Mouse (Mus musculus) MEL (cell line): ENCODE data around the gene Ssc4d. TPM values are rescaled to one million over a fixed set of nuclear protein-coding genes. Genes with fewer than 3 reads are reported as not detected.

ENCODE experiments used
- DNase-seq: peaks from one replicate; pipeline ENCODE4 v3.0.0; 2011; ENCODE audit warnings: low read depth, low spot score
- H3K27ac ChIP-seq: 2 replicates; pipeline ENCODE4 v1.5.1; 2012; ENCODE audit warnings: low read depth, mild to moderate bottlenecking, control low read depth, low read length, moderate library complexity; ENCODE audit not compliant: control insufficient read depth
- H3K27me3 ChIP-seq, 2 experiments: fragments of 150-350 bp in 1 of 2; sonication (generic) in 1 of 2; 2 replicates each; pipeline ENCODE4 v1.6.1; 2012; ENCODE audit warnings: low read length in 2 of 2, mild to moderate bottlenecking in 2 of 2, improper control_type of control experiment in 1 of 2, moderate library complexity in 1 of 2; ENCODE audit not compliant: insufficient read depth in 2 of 2, control insufficient read depth in 1 of 2
- H3K36me3 ChIP-seq, 2 experiments: 2 replicates each; pipeline ENCODE4 v1.6.1; 2012 to 2014; ENCODE audit warnings: low read length in 2 of 2, improper control_type of control experiment in 1 of 2, inconsistent platforms in 1 of 2, mild to moderate bottlenecking in 1 of 2; ENCODE audit not compliant: insufficient read depth in 2 of 2, control insufficient read depth in 1 of 2
- H3K4me1 ChIP-seq, 2 experiments: fragments of 150-350 bp in 1 of 2; sonication (generic) in 1 of 2; 2 replicates each; pipeline ENCODE4 v1.6.1; 2012; ENCODE audit warnings: low read length in 2 of 2, improper control_type of control experiment in 1 of 2, mild to moderate bottlenecking in 1 of 2; ENCODE audit not compliant: insufficient read depth in 2 of 2, control insufficient read depth in 1 of 2
- H3K4me3 ChIP-seq, 2 experiments: fragments of 150-350 bp in 1 of 2; sonication (generic) in 1 of 2; 2 replicates each; pipeline ENCODE4 v1.5.1; 2012; ENCODE audit warnings: low read depth in 2 of 2, low read length in 2 of 2, mild to moderate bottlenecking in 2 of 2, moderate library complexity in 2 of 2, control low read depth in 1 of 2, improper control_type of control experiment in 1 of 2; ENCODE audit not compliant: control insufficient read depth in 1 of 2, insufficient read depth in 1 of 2
- H3K79me2 ChIP-seq: 2 replicates; pipeline ENCODE4 v1.6.1; 2012; ENCODE audit warnings: mild to moderate bottlenecking, low read length, moderate library complexity; ENCODE audit not compliant: control insufficient read depth, poor library complexity, insufficient read depth
- H3K9ac ChIP-seq: 2 replicates; pipeline ENCODE4 v1.6.1; 2012; ENCODE audit warnings: low read depth, mild to moderate bottlenecking, control low read depth, low read length, moderate library complexity; ENCODE audit not compliant: control insufficient read depth, poor library complexity, severe bottlenecking
- H3K9me3 ChIP-seq: fragments of 150-350 bp; sonication (generic); replicated peaks from 2 replicates; pipeline ENCODE4 v1.6.1; 2012; ENCODE audit warnings: mild to moderate bottlenecking, low read length, improper control_type of control experiment, moderate library complexity; ENCODE audit not compliant: insufficient read depth
- CHD1 ChIP-seq: IDR thresholded peaks from 2 replicates; pipeline ENCODE4 v1.6.1; 2012; ENCODE audit warnings: low read depth, mild to moderate bottlenecking, inconsistent platforms, low read length, improper control_type of control experiment
- CHD2 ChIP-seq: IDR thresholded peaks from 2 replicates; pipeline ENCODE4 v1.6.1; 2011; ENCODE audit warnings: low read length, improper control_type of control experiment
- CTCF ChIP-seq, 3 experiments: IDR thresholded peaks in 2 of 3; conservative IDR thresholded peaks in 1 of 3; 2 replicates each; pipeline ENCODE4 v1.5.1; 2011 to 2012; ENCODE audit warnings: low read length in 3 of 3, low read depth in 2 of 3, mild to moderate bottlenecking in 2 of 3, improper control_type of control experiment in 1 of 3, inconsistent platforms in 1 of 3, mixed read lengths in 1 of 3, moderate library complexity in 1 of 3; ENCODE audit not compliant: control insufficient read depth in 1 of 3, insufficient read depth in 1 of 3, poor library complexity in 1 of 3, severe bottlenecking in 1 of 3
- EP300 ChIP-seq, 2 experiments: IDR thresholded peaks; 2 replicates each; pipeline ENCODE4 v1.6.1; 2011; ENCODE audit warnings: improper control_type of control experiment in 2 of 2, low read length in 2 of 2, low read depth in 1 of 2, mild to moderate bottlenecking in 1 of 2
- ETS1 ChIP-seq: IDR thresholded peaks from 2 replicates; pipeline ENCODE4 v1.6.1; 2012; ENCODE audit warnings: low read depth, mild to moderate bottlenecking, inconsistent platforms, low read length, improper control_type of control experiment, moderate library complexity
- GATA1 ChIP-seq: IDR thresholded peaks from 2 replicates; pipeline ENCODE4 v1.6.1; 2011; ENCODE audit warnings: low read depth, low read length, improper control_type of control experiment
- HCFC1 ChIP-seq: IDR thresholded peaks from 2 replicates; pipeline ENCODE4 v1.6.1; 2012; ENCODE audit warnings: low read depth, mild to moderate bottlenecking, inconsistent platforms, low read length, improper control_type of control experiment, moderate library complexity
- JUND ChIP-seq: IDR thresholded peaks from 2 replicates; pipeline ENCODE4 v1.6.1; 2011; ENCODE audit warnings: low read depth, mild to moderate bottlenecking, improper control_type of control experiment, low read length
- MEF2A ChIP-seq: IDR thresholded peaks from 2 replicates; pipeline ENCODE4 v1.6.1; 2014; ENCODE audit warnings: low read depth, mild to moderate bottlenecking, inconsistent platforms, low read length, improper control_type of control experiment; ENCODE audit not compliant: poor library complexity, insufficient replicate concordance, severe bottlenecking; ENCODE audit errors: extremely low read depth
- MXI1 ChIP-seq: IDR thresholded peaks from 2 replicates; pipeline ENCODE4 v1.6.1; 2011; ENCODE audit warnings: mild to moderate bottlenecking, low read depth, low read length, improper control_type of control experiment
- NRF1 ChIP-seq: IDR thresholded peaks from 2 replicates; pipeline ENCODE4 v1.6.1; 2014; ENCODE audit warnings: low read depth, mild to moderate bottlenecking, inconsistent platforms, low read length, improper control_type of control experiment, moderate library complexity; ENCODE audit not compliant: poor library complexity, insufficient read depth, severe bottlenecking
- POLR2AphosphoS2 ChIP-seq: IDR thresholded peaks from 2 replicates; pipeline ENCODE4 v1.6.1; 2011; ENCODE audit warnings: low read length, improper control_type of control experiment
- POLR2AphosphoS5 ChIP-seq: IDR thresholded peaks from 2 replicates; pipeline ENCODE4 v1.6.1; 2012; ENCODE audit warnings: low read depth, borderline replicate concordance, mild to moderate bottlenecking, inconsistent platforms, low read length, moderate library complexity, mixed read lengths
- RAD21 ChIP-seq: IDR thresholded peaks from 2 replicates; pipeline ENCODE4 v1.6.1; 2011; ENCODE audit warnings: mild to moderate bottlenecking, low read depth, low read length, improper control_type of control experiment
- SIN3A ChIP-seq: IDR thresholded peaks from 2 replicates; pipeline ENCODE4 v1.6.1; 2012; ENCODE audit warnings: low read length, improper control_type of control experiment, inconsistent platforms
- SMC3 ChIP-seq: IDR thresholded peaks from 2 replicates; pipeline ENCODE4 v1.6.1; 2011; ENCODE audit warnings: low read depth, low read length, improper control_type of control experiment
- TAL1 ChIP-seq: IDR thresholded peaks from 2 replicates; pipeline ENCODE4 v1.6.1; 2012; ENCODE audit warnings: mild to moderate bottlenecking, inconsistent platforms, low read length, moderate library complexity, mixed read lengths
- TCF12 ChIP-seq: IDR thresholded peaks from 2 replicates; pipeline ENCODE4 v1.6.1; 2014; ENCODE audit warnings: low read depth, mild to moderate bottlenecking, inconsistent platforms, low read length, improper control_type of control experiment, moderate library complexity
- USF1 ChIP-seq: IDR thresholded peaks from 2 replicates; pipeline ENCODE4 v1.6.1; 2014; ENCODE audit warnings: low read depth, mild to moderate bottlenecking, inconsistent platforms, low read length, improper control_type of control experiment, moderate library complexity
- ZC3H11A ChIP-seq: IDR thresholded peaks from 2 replicates; pipeline ENCODE4 v1.6.1; 2012; ENCODE audit warnings: low read depth, mild to moderate bottlenecking, inconsistent platforms, low read length, improper control_type of control experiment
- ZKSCAN1 ChIP-seq: IDR thresholded peaks from 2 replicates; pipeline ENCODE4 v1.6.1; 2012; ENCODE audit warnings: low read depth, mild to moderate bottlenecking, inconsistent platforms, low read length, improper control_type of control experiment, moderate library complexity
- ZMIZ1 ChIP-seq: IDR thresholded peaks from 2 replicates; pipeline ENCODE4 v1.6.1; 2012; ENCODE audit warnings: low read depth, mild to moderate bottlenecking, inconsistent platforms, low read length, improper control_type of control experiment, moderate library complexity
- ZNF384 ChIP-seq: IDR thresholded peaks from 2 replicates; pipeline ENCODE4 v1.6.1; 2012; ENCODE audit warnings: low read depth, mild to moderate bottlenecking, inconsistent platforms, low read length, improper control_type of control experiment
- polyA plus RNA-seq, 2 experiments: library from polyadenylated mRNA; stranded (reverse) in 1 of 2; unstranded in 1 of 2; fragments of >175 nt in 1 of 2; fragments of >200 nt in 1 of 2; gene quantifications; 2 replicates each; pipeline versions ENCODE4 v1.2.1 to v1.2.4; 2012; ENCODE audit warnings: low replicate concordance in 2 of 2, low read depth in 1 of 2; ENCODE audit not compliant: insufficient read length in 2 of 2, insufficient read depth in 1 of 2, missing spikeins in 1 of 2
- total RNA-seq: library from RNA; depleted of rRNA; stranded (reverse); fragments of 300-350 nt; gene quantifications from 2 replicates; pipeline ENCODE4 v1.2.3, GENCODE M21; 2012

Ssc4d gene
- total and polyA plus RNA-seq, 3 experiments: 1.1 to 2.1 TPM; not detected in 1

GRCm38 (mm10) chr5:135968781-135969180 lies 5.5 kb downstream of the Ssc4d start:
- Histone ChIP-seq H3K9me3 (no peaks in the 10 kb centered on the region), H3K79me2 (no peaks in the 10 kb centered on the region), H3K4me3 (no peak overlapping the region), H3K27ac (no peak overlapping the region), H3K4me1 (no peaks in the 10 kb centered on the region), H3K36me3 (no peaks in the 10 kb centered on the region), H3K9ac (no peak overlapping the region), H3K27me3 (peaks cover 0 to 2% of the 10 kb centered on the region in 2 experiments; a peak in 1 of 4 replicates)
- DNase-seq: peak; percentile 81
- TF ChIP-seq ZC3H11A (peak; percentile 52), RAD21 (peak; percentile 62), ZKSCAN1 (no peak), ZNF384 (peak; percentile 25; the same call in 1 of the 2 replicates), CTCF (IDR thresholded peaks at IDR 0.05 in 2 of 3, conservative IDR thresholded peaks at IDR 0.05 in 1 of 3; ENCODE audit: control insufficient read depth in 1 of 3, insufficient read depth in 1 of 3, low read depth in 2 of 3, low read length in 3 of 3, poor library complexity in 1 of 3, severe bottlenecking in 1 of 3) (peak; percentile 47 to 88 (median 83); a peak in 5 of 6 replicates), ETS1 (no peak), SMC3 (peak; percentile 67)

DNA sequence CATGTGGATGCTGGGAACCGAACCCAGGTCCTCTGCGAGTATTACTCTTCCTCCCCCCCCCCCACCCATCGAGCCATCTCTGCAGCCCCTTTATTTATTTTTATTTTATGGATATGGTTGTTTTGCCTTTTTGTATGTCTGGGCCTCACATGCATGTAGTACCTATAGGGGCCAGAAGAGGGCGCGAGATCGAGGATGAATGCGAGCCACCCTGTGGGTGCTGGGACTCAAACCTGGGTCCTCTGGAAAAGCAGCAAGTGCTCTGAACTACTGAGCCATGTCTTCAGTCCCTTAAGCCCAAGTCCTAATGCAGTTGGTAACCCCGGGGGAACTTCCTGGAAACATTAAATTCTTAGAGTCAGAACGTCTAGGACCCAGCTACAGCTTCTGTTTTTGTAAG lies 7.5 kb downstream of the Ssc4d start:
- DNase-seq: peak; percentile 75
- no peak overlapping the region for H3K9ac ChIP-seq

DNA sequence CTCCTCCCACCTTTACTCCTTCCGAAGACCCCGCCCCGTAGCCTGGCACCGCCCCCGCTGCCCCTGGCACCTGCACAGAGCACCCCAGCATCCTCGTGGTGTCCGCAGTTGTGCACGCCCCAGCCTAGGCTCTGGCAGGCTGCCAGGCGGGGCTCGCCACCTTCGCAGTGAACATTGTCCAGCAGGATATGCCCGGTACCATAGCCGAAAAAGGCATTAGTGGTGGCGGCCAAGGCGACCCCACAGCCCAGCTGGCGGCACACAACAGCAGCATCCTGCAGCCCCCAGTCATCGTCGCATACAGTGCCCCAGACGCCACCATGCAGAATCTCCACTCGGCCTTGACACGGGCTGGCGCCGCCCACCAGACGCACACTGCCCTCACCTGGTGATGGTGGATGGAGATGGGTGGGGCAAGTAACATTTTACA lies 8.8 kb downstream of the Ssc4d start:
- H3K36me3 ChIP-seq: peaks cover 0 to 11% of the 10 kb centered on the region in 2 experiments; a peak in 2 of 4 replicates
- no peak overlapping the region for H3K27ac ChIP-seq
- no peak for TF ChIP-seq ETS1
- no peak for TF ChIP-seq TCF12
- no peak for TF ChIP-seq CTCF (IDR thresholded peaks at IDR 0.05 in 2 of 3, conservative IDR thresholded peaks at IDR 0.05 in 1 of 3; ENCODE audit: control insufficient read depth in 1 of 3, insufficient read depth in 1 of 3, low read depth in 2 of 3, low read length in 3 of 3, poor library complexity in 1 of 3, severe bottlenecking in 1 of 3)
- no peak for TF ChIP-seq TAL1
- TF ChIP-seq POLR2AphosphoS2: no peak
- no peak for TF ChIP-seq MXI1
- no peak for TF ChIP-seq POLR2AphosphoS5
- TF ChIP-seq ZMIZ1: no peak
- no peak for TF ChIP-seq MEF2A
- TF ChIP-seq USF1: no peak
- no peaks in the 10 kb centered on the region for H3K27me3 ChIP-seq
- no peaks in the 10 kb centered on the region for H3K9me3 ChIP-seq
- H3K79me2 ChIP-seq: peaks cover 4% of the 10 kb centered on the region; the same call in 1 of the 2 replicates
- H3K4me1 ChIP-seq: peaks cover 4 to 14% of the 10 kb centered on the region in 2 experiments; a peak in 3 of 4 replicates
- no peak overlapping the region for H3K4me3 ChIP-seq
- no peak overlapping the region for H3K9ac ChIP-seq
- DNase-seq: no peak

More for the DNA sequence above, 7.5 kb downstream of the Ssc4d start:
- Histone ChIP-seq H3K36me3 (peaks cover 0 to 4% of the 10 kb centered on the region in 2 experiments; a peak in 2 of 4 replicates), H3K27me3 (no peaks in the 10 kb centered on the region), H3K79me2 (peaks cover 4% of the 10 kb centered on the region; the same call in 1 of the 2 replicates), H3K4me1 (peaks cover under 1 to 4% of the 10 kb centered on the region in 2 experiments; a peak in 3 of 4 replicates), H3K4me3 (no peak overlapping the region), H3K9me3 (no peaks in the 10 kb centered on the region), H3K27ac (no peak overlapping the region)
- TF ChIP-seq NRF1: no peak
- no peak for TF ChIP-seq CHD1
- TF ChIP-seq ZC3H11A: peak; percentile 13; the same call in 1 of the 2 replicates
- TF ChIP-seq JUND: no peak
- TF ChIP-seq SIN3A: no peak
- TF ChIP-seq GATA1: no peak
- TF ChIP-seq USF1: no peak
- peak; percentile 58 to 74 (median 73) for TF ChIP-seq CTCF (IDR thresholded peaks at IDR 0.05 in 2 of 3, conservative IDR thresholded peaks at IDR 0.05 in 1 of 3; ENCODE audit: control insufficient read depth in 1 of 3, insufficient read depth in 1 of 3, low read depth in 2 of 3, low read length in 3 of 3, poor library complexity in 1 of 3, severe bottlenecking in 1 of 3)
- TF ChIP-seq EP300 (IDR thresholded peaks at IDR 0.05; ENCODE audit: low read depth in 1 of 2, low read length in 2 of 2): no peak
- TF ChIP-seq CHD2: no peak
- no peak for TF ChIP-seq TAL1
- peak; percentile 39; the same call in 1 of the 2 replicates for TF ChIP-seq SMC3
- TF ChIP-seq HCFC1: no peak
